Mouse (Mus musculus): ENCODE data around the gene Chn2. TPM values are rescaled to one million over a fixed set of nuclear protein-coding genes. Genes with fewer than 3 reads are reported as not detected.

Gene Chn2
- polyA plus RNA-seq, 1 experiment from 2014 or later = 16.8 TPM

GRCm38 (mm10) chr6:54085009-54085408, 45.7 kb downstream of the Chn2 start:
- no peak for TF ChIP-seq CTCF (IDR thresholded peaks at IDR 0.05; ENCODE audit: low read depth)
- WGBS = 72% methylated on average over 9 of the region's 9 CpGs
- no peak overlapping the region for H3K4me2 ChIP-seq (ENCODE audit: low read length)

GRCm38 (mm10) chr6:54088168-54088567, 48.8 kb downstream of the Chn2 start:
- DNase-seq (ENCODE audit: low spot score) = no peak
- TF ChIP-seq CTCF (IDR thresholded peaks at IDR 0.05; ENCODE audit: low read depth) = no peak
- H3K36me3 ChIP-seq (ENCODE audit: insufficient read depth, low read length) = no peaks in the 10 kb centered on the region
- 0 out of 2 replicates have a peak overlapping the region, but pooled peaks have one; percentile 8 for H3K4me2 ChIP-seq (ENCODE audit: low read length)
- H3K9ac ChIP-seq (ENCODE audit: low read depth, low read length) = no peak overlapping the region
- no peak overlapping the region for H3K27ac ChIP-seq
- no peaks in the 10 kb centered on the region for H3K27me3 ChIP-seq (ENCODE audit: insufficient read depth, low read length)
- no peak for ATAC-seq (replicated peaks; ENCODE audit: low FRiP score, low read depth)
- no peaks in the 10 kb centered on the region for H3K4me1 ChIP-seq (replicated peaks; ENCODE audit: insufficient read depth, low read length)
- WGBS = 62% methylated on average over 4 of the region's 4 CpGs
- no peaks in the 10 kb centered on the region for H3K9me3 ChIP-seq (replicated peaks; ENCODE audit: low read length)
- H3K4me3 ChIP-seq (replicated peaks; ENCODE audit: low read depth, low read length) = no peak overlapping the region

More at GRCm38 (mm10) chr6:54085009-54085408, 45.7 kb downstream of the Chn2 start:
- no peak for DNase-seq (ENCODE audit: low spot score)
- H3K9ac ChIP-seq (ENCODE audit: low read depth, low read length) = no peak overlapping the region
- H3K36me3 ChIP-seq (ENCODE audit: insufficient read depth, low read length) = no peaks in the 10 kb centered on the region
- no peak overlapping the region for H3K27ac ChIP-seq
- no peak overlapping the region for H3K4me3 ChIP-seq (replicated peaks; ENCODE audit: low read depth, low read length)
- no peaks in the 10 kb centered on the region for H3K9me3 ChIP-seq (replicated peaks; ENCODE audit: low read length)
- H3K27me3 ChIP-seq (ENCODE audit: insufficient read depth, low read length) = no peaks in the 10 kb centered on the region
- 0 out of 2 replicates have a peak, but pooled peaks cover 5% of the 10 kb centered on the region for H3K4me1 ChIP-seq (replicated peaks; ENCODE audit: insufficient read depth, low read length)
- ATAC-seq (replicated peaks; ENCODE audit: low FRiP score, low read depth) = no peak

- H3K27ac ChIP-seq = no peak overlapping the region
- 50% methylated on average over 3 of the region's 3 CpGs for WGBS
- H3K4me1 ChIP-seq (replicated peaks; ENCODE audit: insufficient read depth, low read length) = no peaks in the 10 kb centered on the region
- no peaks in the 10 kb centered on the region for H3K9me3 ChIP-seq (replicated peaks; ENCODE audit: low read length)
- H3K4me3 ChIP-seq (replicated peaks; ENCODE audit: low read depth, low read length) = no peak overlapping the region
- no peak for ATAC-seq (replicated peaks; ENCODE audit: low FRiP score, low read depth)
- H3K9ac ChIP-seq (ENCODE audit: low read depth, low read length) = no peak overlapping the region
- no peak for TF ChIP-seq CTCF (IDR thresholded peaks at IDR 0.05; ENCODE audit: low read depth)
- DNase-seq (ENCODE audit: low spot score) = no peak
- H3K4me2 ChIP-seq (ENCODE audit: low read length) = no peak overlapping the region
- no peaks in the 10 kb centered on the region for H3K36me3 ChIP-seq (ENCODE audit: insufficient read depth, low read length)
- H3K27me3 ChIP-seq (ENCODE audit: insufficient read depth, low read length) = no peaks in the 10 kb centered on the region
Observed at GRCm38 (mm10) chr6:54090822-54091221, 51.5 kb downstream of the Chn2 start.

- WGBS = 87% methylated on average over 3 of the region's 3 CpGs
- DNase-seq (ENCODE audit: low spot score) (no peak), ATAC-seq (replicated peaks; ENCODE audit: low FRiP score, low read depth) (no peak)
- H3K9me3 ChIP-seq (replicated peaks; ENCODE audit: low read length) = no peaks in the 10 kb centered on the region
- H3K9ac ChIP-seq (ENCODE audit: low read depth, low read length) = no peak overlapping the region
- H3K4me2 ChIP-seq (ENCODE audit: low read length) = no peak overlapping the region
- no peak for TF ChIP-seq CTCF (IDR thresholded peaks at IDR 0.05; ENCODE audit: low read depth)
- no peak overlapping the region for H3K27ac ChIP-seq
- H3K4me1 ChIP-seq (replicated peaks; ENCODE audit: insufficient read depth, low read length) = no peaks in the 10 kb centered on the region
- H3K36me3 ChIP-seq (ENCODE audit: insufficient read depth, low read length) = no peaks in the 10 kb centered on the region
- H3K27me3 ChIP-seq (ENCODE audit: insufficient read depth, low read length) = no peaks in the 10 kb centered on the region
- H3K4me3 ChIP-seq (replicated peaks; ENCODE audit: low read depth, low read length) = no peak overlapping the region
Observed at GRCm38 (mm10) chr6:54092920-54093319, 53.6 kb downstream of the Chn2 start.

GRCm38 (mm10) chr6:54096147-54096761, 56.9 kb downstream of the Chn2 start:
- 0 out of 2 replicates have a peak, but pooled peaks cover 4% of the 10 kb centered on the region for H3K4me1 ChIP-seq (replicated peaks; ENCODE audit: insufficient read depth, low read length)
- no peaks in the 10 kb centered on the region for H3K27me3 ChIP-seq (ENCODE audit: insufficient read depth, low read length)
- no peak overlapping the region for H3K4me2 ChIP-seq (ENCODE audit: low read length)
- no peak for ATAC-seq (replicated peaks; ENCODE audit: low FRiP score, low read depth)
- no peak overlapping the region for H3K9ac ChIP-seq (ENCODE audit: low read depth, low read length)
- H3K9me3 ChIP-seq (replicated peaks; ENCODE audit: low read length) = no peaks in the 10 kb centered on the region
- no peak for DNase-seq (ENCODE audit: low spot score)
- no peak for TF ChIP-seq CTCF (IDR thresholded peaks at IDR 0.05; ENCODE audit: low read depth)
- no peak overlapping the region for H3K27ac ChIP-seq
- no peak overlapping the region for H3K4me3 ChIP-seq (replicated peaks; ENCODE audit: low read depth, low read length)
- WGBS = 42% methylated on average over 6 of the region's 6 CpGs
- H3K36me3 ChIP-seq (ENCODE audit: insufficient read depth, low read length) = no peaks in the 10 kb centered on the region

GRCm38 (mm10) chr6:54096836-54097235, 57.5 kb downstream of the Chn2 start:
- Histone ChIP-seq H3K27me3 (ENCODE audit: insufficient read depth, low read length) (no peaks in the 10 kb centered on the region), H3K9ac (ENCODE audit: low read depth, low read length) (no peak overlapping the region), H3K27ac (no peak overlapping the region), H3K9me3 (replicated peaks; ENCODE audit: low read length) (no peaks in the 10 kb centered on the region), H3K4me1 (replicated peaks; ENCODE audit: insufficient read depth, low read length) (0 out of 2 replicates have a peak, but pooled peaks cover 4% of the 10 kb centered on the region), H3K4me2 (ENCODE audit: low read length) (no peak overlapping the region), H3K4me3 (replicated peaks; ENCODE audit: low read depth, low read length) (no peak overlapping the region), H3K36me3 (ENCODE audit: insufficient read depth, low read length) (no peaks in the 10 kb centered on the region)
- no peak for TF ChIP-seq CTCF (IDR thresholded peaks at IDR 0.05; ENCODE audit: low read depth)
- ATAC-seq (replicated peaks; ENCODE audit: low FRiP score, low read depth) = no peak
- 41% methylated on average over 7 of the region's 7 CpGs for WGBS
- DNase-seq (ENCODE audit: low spot score) = no peak

- WGBS = 97% methylated on average over 6 of the region's 6 CpGs
- ATAC-seq (replicated peaks; ENCODE audit: low FRiP score, low read depth) = no peak
Observed at GRCm38 (mm10) chr6:54098339-54098738, 59.0 kb downstream of the Chn2 start.

More at GRCm38 (mm10) chr6:54098339-54098738, 59.0 kb downstream of the Chn2 start:
- TF ChIP-seq CTCF (IDR thresholded peaks at IDR 0.05; ENCODE audit: low read depth) = no peak
- Histone ChIP-seq H3K4me3 (replicated peaks; ENCODE audit: low read depth, low read length) (no peak overlapping the region), H3K4me2 (ENCODE audit: low read length) (no peak overlapping the region), H3K4me1 (replicated peaks; ENCODE audit: insufficient read depth, low read length) (peaks cover 8% of the 10 kb centered on the region; the same call in 1 of the 2 replicates), H3K27me3 (ENCODE audit: insufficient read depth, low read length) (no peaks in the 10 kb centered on the region), H3K9ac (ENCODE audit: low read depth, low read length) (no peak overlapping the region), H3K27ac (no peak overlapping the region), H3K9me3 (replicated peaks; ENCODE audit: low read length) (no peaks in the 10 kb centered on the region), H3K36me3 (ENCODE audit: insufficient read depth, low read length) (no peaks in the 10 kb centered on the region)
- DNase-seq (ENCODE audit: low spot score) = no peak

Measured in kidney, postnatal 0 days (tissue).